Mouse (Mus musculus): ENCODE measurements around the gene Atf6.

The Atf6 gene

DNA sequence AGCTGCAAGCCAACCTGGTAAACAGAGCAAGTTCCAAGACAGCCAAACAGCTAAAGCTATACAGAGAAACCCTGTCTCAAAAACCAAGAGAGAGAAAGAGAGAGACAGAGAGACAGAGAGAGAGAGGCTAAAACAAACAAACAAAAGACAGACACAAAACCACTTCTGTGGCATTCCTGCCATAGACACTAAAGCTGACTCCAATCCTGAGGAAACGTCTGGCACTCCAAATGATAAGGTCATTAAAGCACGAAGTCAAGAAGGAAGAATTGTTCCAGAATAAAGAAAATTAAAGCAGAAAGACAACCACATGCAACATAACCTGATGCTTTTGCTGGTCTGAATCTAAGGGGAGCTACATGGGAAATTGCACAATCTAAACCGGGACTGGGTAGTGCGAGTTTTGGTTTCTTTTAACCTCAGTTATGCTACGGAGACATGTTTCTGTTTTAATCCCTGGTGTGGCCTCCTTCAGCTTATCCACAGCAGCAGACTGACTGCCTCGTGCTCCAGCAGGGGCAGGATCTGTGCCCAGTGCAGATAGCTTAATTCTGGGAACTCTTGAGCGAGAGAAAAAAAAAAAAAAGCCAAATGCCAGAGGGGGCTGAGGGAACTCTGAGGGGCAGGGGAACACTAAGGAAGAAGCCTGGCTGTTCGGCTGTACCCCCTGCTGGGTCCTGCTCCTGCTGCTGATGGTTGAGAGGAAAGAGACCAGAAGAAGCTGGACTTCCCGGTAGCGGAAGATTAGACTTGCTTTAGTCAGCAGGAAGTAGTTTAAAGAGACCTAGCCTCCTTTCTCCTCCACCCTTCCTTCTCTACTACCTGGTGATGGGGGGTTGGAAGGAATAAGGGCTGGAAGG is 21.9 kb downstream of the Atf6 start:
- DNase-seq (ENCODE audit: low spot score in 2 of 2), result no peak

DNA sequence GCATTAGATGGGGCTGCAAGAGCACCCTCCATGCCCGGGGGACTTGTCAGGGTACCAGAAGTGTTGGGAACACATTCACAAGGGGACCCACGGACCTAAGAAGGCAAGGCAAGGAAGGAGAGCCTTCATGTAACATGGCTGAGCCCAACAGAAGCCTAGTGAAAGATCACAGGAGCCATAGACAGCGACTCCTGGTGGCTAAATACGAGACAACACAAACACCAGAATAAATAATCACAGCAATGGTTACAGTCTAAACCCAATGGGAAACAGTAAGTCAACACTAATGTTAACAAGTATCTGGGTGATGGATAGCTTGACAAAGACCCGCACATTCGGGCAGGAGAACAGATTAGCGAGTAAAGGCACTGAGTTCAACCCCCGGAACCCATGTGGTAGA is 23.2 kb downstream of the Atf6 start:
- no peak for DNase-seq (ENCODE audit: low spot score in 2 of 2)

- no peak for DNase-seq (ENCODE audit: low spot score in 2 of 2)
Observed at GRCm38 (mm10) chr1:170839685-170840084, 27.9 kb downstream of the Atf6 start.

- no peak for DNase-seq (ENCODE audit: low spot score in 2 of 2)
Observed at GRCm38 (mm10) chr1:170834756-170835155, 32.8 kb downstream of the Atf6 start.

GRCm38 (mm10) chr1:170829781-170830180 is 37.8 kb downstream of the Atf6 start:
- DNase-seq (ENCODE audit: low spot score in 2 of 2), result no peak

DNA sequence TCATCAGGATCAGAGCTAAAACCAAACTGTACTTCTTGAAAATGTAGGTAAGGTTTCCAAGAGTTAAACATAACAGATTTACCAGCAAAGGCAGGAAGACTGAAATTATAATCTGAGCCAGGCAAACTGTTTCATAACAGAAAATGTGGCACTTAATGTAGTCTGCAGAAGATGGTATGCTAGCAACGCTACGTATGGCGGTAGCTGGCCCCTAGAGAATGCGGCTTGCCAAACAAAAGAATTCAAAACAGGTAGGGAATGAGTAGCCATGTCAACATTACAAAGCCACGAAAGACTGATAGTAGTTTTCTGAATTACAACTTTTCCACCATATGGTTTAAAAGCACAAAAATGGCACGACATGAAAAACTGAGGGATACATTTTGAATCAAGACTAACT is 38.2 kb downstream of the Atf6 start:
- no peak for DNase-seq (ENCODE audit: low spot score in 2 of 2)

DNA sequence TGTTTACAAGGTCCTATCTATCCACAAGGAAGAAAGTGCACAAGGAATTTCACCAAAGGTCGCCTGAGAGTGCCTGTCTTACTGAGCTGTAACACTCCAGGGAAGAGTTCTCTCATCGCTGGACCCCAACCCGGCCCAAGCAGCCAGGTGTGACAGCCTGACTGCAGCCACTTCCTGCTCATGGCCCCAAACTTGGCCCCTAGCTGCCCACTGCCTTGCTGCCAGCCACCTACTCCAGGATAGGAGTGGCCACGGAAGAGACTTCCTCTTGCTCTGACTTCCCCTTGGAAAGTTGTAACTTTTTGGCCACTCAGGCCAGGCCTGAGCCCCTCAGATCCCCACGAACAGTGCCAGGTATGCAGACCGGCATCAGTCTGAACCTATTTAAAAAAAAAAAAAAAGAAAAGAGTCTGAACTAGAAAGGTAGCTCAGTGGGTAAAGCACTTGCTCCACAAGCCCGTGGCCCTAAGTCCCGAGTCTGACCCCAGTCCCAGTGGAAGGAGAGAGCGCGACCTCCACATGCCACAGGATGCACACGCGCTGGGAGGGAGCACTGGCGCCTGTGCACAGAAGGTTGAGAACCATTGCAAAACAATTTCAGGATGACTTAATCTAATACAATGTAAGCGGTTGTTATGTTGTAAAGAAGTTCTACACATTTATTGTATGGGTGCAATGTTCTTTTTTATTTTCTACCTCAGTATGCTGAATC is 47.3 kb downstream of the Atf6 start:
- no peak for DNase-seq (ENCODE audit: low spot score in 2 of 2)

DNA sequence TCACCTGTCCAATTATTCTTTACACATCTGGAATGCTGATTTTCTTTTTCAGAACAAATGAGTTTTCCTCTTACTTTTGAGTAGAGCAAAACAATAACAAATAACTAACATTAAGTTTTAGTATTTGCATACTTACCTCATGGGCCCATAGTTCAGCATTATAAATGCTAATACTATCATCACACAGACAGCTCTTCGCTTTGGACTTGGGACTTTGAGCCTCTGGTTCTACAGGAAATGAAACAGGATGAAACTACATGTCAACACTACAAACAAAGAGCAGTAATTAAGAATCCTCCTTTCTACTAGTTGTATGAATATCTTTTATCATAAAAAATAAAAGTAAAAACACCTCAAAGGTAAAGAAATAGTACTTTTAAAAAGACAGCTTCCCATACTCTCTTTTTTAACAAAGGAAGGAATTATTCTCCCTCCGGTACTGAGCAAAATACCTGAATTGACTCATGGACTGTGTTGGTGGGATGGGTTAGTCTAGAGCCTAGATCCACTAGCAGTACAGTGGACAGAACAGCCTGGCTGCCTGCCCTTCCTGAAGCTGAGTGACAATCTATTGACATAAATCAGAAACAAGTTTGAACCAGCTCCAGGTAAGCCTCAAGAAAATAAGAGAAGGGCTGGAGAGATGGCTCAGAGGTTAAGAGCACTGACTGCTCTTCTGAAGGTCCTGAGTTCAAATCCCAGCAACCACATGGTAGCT is 52.1 kb downstream of the Atf6 start:
- no peak for DNase-seq (ENCODE audit: low spot score in 2 of 2)

DNA sequence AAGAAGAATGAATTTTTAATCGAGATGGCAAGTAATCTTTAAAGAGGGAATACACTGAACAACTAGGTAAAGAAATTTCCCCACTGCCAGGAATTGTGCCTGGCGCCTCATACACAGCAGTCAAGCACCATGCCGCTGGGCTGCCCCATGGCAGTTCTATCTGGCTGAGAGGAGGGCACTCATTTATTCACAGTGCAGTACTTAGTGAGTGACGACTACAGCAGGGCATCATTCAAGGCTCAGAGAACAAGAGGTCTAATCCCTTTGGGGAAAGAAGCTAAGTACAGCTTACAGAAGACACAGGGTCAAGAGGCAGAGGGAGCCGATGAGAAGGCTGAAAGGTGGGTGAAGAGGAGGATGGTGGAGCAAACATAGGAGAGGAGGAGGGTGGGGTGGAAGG is 54.7 kb downstream of the Atf6 start:
- DNase-seq (ENCODE audit: low spot score in 2 of 2), result no peak

- no peak for DNase-seq (ENCODE audit: low spot score in 2 of 2)
Observed at GRCm38 (mm10) chr1:170807600-170808270, 59.8 kb downstream of the Atf6 start.

DNA sequence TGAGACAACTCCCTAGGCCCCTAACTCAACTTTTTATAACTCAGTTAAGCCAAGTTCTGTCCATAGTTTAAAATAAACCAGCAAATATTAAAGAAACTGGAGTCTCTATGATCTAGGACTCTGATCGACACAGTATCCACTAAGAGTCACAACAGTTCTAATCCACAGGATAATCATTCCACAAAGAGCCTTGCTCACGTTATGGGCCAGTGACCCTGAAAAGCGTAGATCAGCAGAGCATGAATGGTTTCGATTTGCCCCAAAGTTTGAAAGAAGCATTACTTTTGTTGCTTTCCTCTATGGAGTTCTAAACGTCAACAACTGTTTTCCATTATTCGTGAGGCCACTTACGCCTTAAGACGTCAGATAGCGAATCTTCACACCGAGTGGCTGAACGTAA is 62.9 kb downstream of the Atf6 start:
- DNase-seq (ENCODE audit: low spot score in 2 of 2), result no peak

GRCm38 (mm10) chr1:170802669-170803068 is 64.9 kb downstream of the Atf6 start:
- no peak for DNase-seq (ENCODE audit: low spot score in 2 of 2)

DNA sequence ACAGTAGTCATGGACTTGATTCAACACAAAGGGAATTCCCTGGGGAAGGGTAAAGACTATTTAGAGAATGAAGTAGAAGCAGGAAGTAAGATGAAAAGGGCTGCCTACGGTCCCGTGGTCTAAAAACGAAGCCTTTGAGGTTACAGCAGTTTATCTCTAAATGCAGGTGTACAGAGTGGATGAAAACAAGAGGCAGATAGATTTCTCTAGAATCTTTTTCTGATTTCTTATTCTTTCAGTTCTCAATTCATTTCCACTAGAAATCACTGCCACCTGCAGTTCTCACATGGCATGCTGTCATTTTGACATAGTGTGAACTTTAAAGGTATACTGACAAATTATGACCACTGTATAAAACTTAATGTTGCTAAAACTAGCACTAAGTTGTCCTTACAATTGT is 66.9 kb downstream of the Atf6 start:
- no peak for DNase-seq (ENCODE audit: low spot score in 2 of 2)

GRCm38 (mm10) chr1:170795741-170796347 is 71.7 kb downstream of the Atf6 start:
- no peak for DNase-seq (ENCODE audit: low spot score in 2 of 2)

DNA sequence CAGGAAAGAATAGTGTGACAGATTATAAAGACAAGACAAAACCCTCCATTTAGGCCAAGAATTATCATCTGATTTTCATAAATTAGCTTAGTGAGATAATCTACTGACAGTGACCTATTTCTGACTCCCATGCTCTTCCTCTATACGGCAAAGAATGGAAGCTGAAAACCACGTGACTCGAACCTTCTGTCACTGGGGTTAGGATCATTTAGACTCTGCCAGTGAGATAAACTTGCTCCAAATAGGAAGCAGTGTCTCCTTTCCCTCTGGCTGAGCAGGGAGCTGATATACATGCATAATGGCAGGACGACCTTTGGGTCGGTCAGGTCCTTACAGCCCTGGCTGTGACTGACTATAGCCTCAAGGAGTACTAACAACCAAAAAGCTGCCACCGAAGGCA is 76.0 kb downstream of the Atf6 start:
- DNase-seq (ENCODE audit: low spot score in 2 of 2), result no peak

DNA sequence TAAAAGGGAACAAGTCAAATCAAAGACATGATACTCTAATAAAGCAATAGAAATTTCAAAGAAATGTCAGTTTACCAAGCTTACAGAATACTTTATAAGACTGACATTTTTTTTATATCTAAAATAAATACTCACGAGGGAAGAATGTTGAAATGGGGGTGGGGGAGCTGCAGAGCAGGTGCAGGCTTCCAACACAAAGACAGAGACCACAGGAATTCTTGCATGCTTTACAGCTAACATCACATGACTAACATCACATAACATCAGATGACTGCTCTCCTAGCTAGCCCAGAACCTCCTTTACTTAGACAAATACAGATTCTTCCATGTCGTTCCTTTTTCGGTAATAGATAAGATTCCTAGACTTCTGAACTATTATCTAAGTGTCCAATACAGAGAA is 76.6 kb downstream of the Atf6 start:
- no peak for DNase-seq (ENCODE audit: low spot score in 2 of 2)

- DNase-seq (ENCODE audit: low spot score in 2 of 2), result no peak
Observed at GRCm38 (mm10) chr1:170787643-170788042, 79.9 kb downstream of the Atf6 start.

- no peak for DNase-seq (ENCODE audit: low spot score in 2 of 2)
Observed at GRCm38 (mm10) chr1:170786570-170787341, 80.8 kb downstream of the Atf6 start.

DNA sequence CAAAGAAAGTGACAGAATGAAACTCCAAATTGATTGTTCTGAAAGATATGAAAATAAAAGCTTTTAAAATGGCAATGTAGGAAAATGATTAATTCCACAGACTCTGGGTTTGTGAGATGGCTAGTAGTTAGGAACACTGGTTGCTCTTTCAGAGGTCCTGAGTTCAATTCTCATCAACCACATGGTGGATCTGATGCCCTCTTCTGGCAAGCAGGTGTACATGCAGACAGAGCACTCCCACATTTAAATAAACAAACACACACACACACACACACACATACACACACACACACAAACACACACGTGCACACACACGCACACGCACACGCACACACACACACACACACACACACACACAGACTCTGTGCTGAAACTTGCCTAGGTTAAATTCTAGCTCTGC is 89.9 kb downstream of the Atf6 start:
- no peak for DNase-seq (ENCODE audit: low spot score in 2 of 2)

DNA sequence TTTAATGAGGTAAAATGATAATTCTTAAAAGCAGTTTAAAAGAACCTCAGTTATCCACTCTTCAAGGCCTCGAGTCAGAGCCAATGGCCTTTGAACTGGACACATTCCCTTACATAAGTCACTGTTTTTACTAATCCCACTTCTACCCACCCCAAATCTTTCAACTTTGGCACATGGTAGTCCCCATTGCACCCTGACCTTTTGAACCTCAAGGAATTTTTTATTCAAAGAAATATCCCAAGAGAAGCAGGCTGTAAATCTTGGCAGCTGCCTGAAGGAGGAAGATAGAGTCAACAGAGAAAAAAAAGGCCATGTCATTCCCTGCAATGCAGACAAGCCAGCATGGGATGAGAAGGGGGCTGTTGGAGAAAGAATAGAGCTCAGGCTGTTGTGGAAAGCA is 93.1 kb downstream of the Atf6 start:
- no peak for DNase-seq (ENCODE audit: low spot score in 2 of 2)

DNA sequence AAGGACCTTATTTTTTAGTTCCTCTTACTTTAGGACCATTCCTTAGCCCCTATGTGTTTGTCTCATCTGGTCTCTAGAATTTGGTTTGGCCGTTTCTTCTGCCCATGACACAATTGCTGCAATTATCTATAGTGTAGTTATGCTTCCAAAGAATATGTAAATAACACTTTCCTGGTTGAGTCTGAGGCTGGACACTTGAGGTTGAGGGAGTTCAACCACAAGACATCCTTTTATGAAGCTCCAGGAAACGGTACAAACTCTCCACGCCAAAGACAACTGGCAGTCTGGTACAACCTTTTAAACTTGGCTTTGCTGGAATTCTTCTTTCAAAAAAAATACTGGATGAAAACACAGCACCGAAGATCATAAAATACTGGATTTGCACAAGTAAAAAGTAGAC is 94.1 kb downstream of the Atf6 start:
- no peak for DNase-seq (ENCODE audit: low spot score in 2 of 2)

All from frontal cortex, postnatal 10 days (tissue).